Mouse (Mus musculus): ENCODE data around the gene Gm14862. TPM values are rescaled to one million over a fixed set of nuclear protein-coding genes. Genes with fewer than 3 reads are reported as not detected.
"Not testable (repeated sequence)": the region's sequence is repeated elsewhere in the genome, so short reads cannot be mapped to it uniquely, and the experiment has no call there.

Gene Gm14862
- total RNA-seq (2021) = not detected
- long read RNA-seq, experiment 1 = 0 reads
- long read RNA-seq, experiment 2 = 0 reads

- DNase-seq (ENCODE audit: low spot score in 2 of 2) = no peak
These were observed at the start of gene Gm14862 for GRCm38 (mm10) chrX:9256766-9257165. Gene Gm14862, minus strand, starts transcription at chrX:9256899.

GRCm38 (mm10) chrX:9303455-9303854 lies 46.8 kb upstream of the Gm14862 start:
- no peak for DNase-seq (ENCODE audit: low spot score in 2 of 2)

GRCm38 (mm10) chrX:9302791-9303190 lies 46.1 kb upstream of the Gm14862 start:
- no peak for DNase-seq (ENCODE audit: low spot score in 2 of 2)

- DNase-seq (ENCODE audit: low spot score in 2 of 2) = no peak
These were observed 41.7 kb upstream of the Gm14862 start for GRCm38 (mm10) chrX:9298413-9298864.

- not testable (repeated sequence) for DNase-seq (ENCODE audit: low spot score in 2 of 2)
These were observed 36.6 kb upstream of the Gm14862 start for GRCm38 (mm10) chrX:9293140-9293829.

GRCm38 (mm10) chrX:9283464-9283863 lies 26.8 kb upstream of the Gm14862 start, which contains the start of gene H2al1m:
Gene H2al1m, plus strand, starts transcription at chrX:9283764.
- not testable (repeated sequence) for DNase-seq (ENCODE audit: low spot score in 2 of 2)

- DNase-seq (ENCODE audit: low spot score in 2 of 2) = no peak
These were observed 17.6 kb upstream of the Gm14862 start for GRCm38 (mm10) chrX:9274321-9274720.

- no peak for DNase-seq (ENCODE audit: low spot score in 2 of 2)
These were observed 16.8 kb upstream of the Gm14862 start for GRCm38 (mm10) chrX:9273377-9274002.

GRCm38 (mm10) chrX:9272460-9273361 lies 16.0 kb upstream of the Gm14862 start, which contains the start of gene Xk:
Gene Xk, plus strand, starts transcription at chrX:9272756.
- DNase-seq (ENCODE audit: low spot score in 2 of 2) = peak; percentile 17 to 20

GRCm38 (mm10) chrX:9271947-9272459 lies 15.3 kb upstream of the Gm14862 start:
- no peak for DNase-seq (ENCODE audit: low spot score in 2 of 2)

GRCm38 (mm10) chrX:9271112-9271511 lies 14.4 kb upstream of the Gm14862 start:
- no peak for DNase-seq (ENCODE audit: low spot score in 2 of 2)

GRCm38 (mm10) chrX:9259267-9259666 lies 2.6 kb upstream of the Gm14862 start:
- DNase-seq (ENCODE audit: low spot score in 2 of 2) = no peak

GRCm38 (mm10) chrX:9257831-9258230 lies 1.1 kb upstream of the Gm14862 start:
- no peak for DNase-seq (ENCODE audit: low spot score in 2 of 2)

GRCm38 (mm10) chrX:9254901-9255300 lies 1.8 kb downstream of the Gm14862 start:
- DNase-seq (ENCODE audit: low spot score in 2 of 2) = no peak

GRCm38 (mm10) chrX:9253990-9254389 lies 2.7 kb downstream of the Gm14862 start:
- DNase-seq (ENCODE audit: low spot score in 2 of 2) = no peak

- DNase-seq (ENCODE audit: low spot score in 2 of 2) = no peak
These were observed 7.8 kb downstream of the Gm14862 start for GRCm38 (mm10) chrX:9248911-9249310.

GRCm38 (mm10) chrX:9244603-9245336 lies 11.9 kb downstream of the Gm14862 start:
- no peak for DNase-seq (ENCODE audit: low spot score in 2 of 2)

GRCm38 (mm10) chrX:9243381-9243864 lies 13.3 kb downstream of the Gm14862 start:
- no peak for DNase-seq (ENCODE audit: low spot score in 2 of 2)

- DNase-seq (ENCODE audit: low spot score in 2 of 2) = no peak
These were observed 15.7 kb downstream of the Gm14862 start for GRCm38 (mm10) chrX:9240737-9241591.
